Mouse (Mus musculus) embryonic fibroblast, embryonic 13.5 days (primary cell): ENCODE measurements around the gene Crtc3.

Source experiments
- CTCF ChIP-seq: IDR thresholded peaks from 2 replicates; pipeline ENCODE4 v1.5.1; 2011; ENCODE audit warnings: mild to moderate bottlenecking, control low read depth, low read length, moderate library complexity, borderline replicate concordance; ENCODE audit not compliant: insufficient read depth
- POLR2A ChIP-seq: IDR thresholded peaks from 2 replicates; pipeline ENCODE4 v1.6.1; 2011; ENCODE audit warnings: low read depth, mild to moderate bottlenecking, control low read depth, low read length, moderate library complexity

- TF ChIP-seq CTCF (no peak), POLR2A (no peak)
These were observed 26.6 kb upstream of the Crtc3 start for GRCm38 (mm10) chr7:80715306-80715705.
